Mouse (Mus musculus): ENCODE results near the gene Spns2. TPM values are rescaled to one million over a fixed set of nuclear protein-coding genes. Genes with fewer than 3 reads are reported as not detected.
"Not testable (repeated sequence)": the region's sequence is repeated elsewhere in the genome, so short reads cannot be mapped to it uniquely, and the experiment has no call there.

Gene Spns2
- total RNA-seq, 2 experiments from 2014 or later = 2.2 to 3.4 TPM

DNA sequence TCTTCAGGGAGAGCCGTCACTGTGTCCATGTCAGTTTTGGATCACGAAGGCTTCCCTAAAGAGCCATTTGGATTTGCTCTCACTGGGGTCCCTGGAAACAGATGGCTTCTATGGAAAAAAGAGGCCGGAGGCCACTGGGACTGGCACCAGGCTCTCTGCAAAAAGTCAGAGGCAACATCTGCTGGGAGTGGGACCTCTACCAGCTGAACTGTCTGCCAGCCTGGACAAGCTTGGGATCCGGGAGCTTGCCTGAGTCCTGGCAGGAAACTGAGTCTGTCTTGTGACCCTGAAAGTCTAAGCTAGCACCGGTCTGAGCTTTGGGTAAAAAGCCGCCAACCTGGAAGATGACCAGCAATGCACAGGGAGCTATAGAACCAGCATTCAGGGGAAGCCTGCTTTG lies 18.3 kb downstream of the Spns2 start:
- DNase-seq = no peak

DNA sequence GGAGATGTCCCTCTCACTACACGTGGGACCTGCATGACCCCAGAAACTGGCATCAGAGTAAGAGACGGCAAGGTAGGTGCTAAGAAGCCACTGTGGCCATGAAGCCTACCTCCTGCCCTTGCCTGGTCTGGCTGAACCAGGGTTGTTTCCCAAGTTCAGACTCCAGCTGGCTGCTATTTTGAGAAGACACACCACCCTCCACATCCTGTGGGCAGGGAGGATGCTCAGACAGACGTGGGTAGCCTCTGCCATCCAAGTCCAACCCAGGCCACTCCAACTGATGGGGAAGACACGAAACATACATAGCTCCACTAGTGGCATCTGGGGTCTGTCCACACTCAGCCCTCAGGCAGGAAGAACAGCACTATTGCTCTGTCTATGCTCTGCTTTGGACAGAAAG lies 19.7 kb downstream of the Spns2 start:
- DNase-seq = no peak

DNA sequence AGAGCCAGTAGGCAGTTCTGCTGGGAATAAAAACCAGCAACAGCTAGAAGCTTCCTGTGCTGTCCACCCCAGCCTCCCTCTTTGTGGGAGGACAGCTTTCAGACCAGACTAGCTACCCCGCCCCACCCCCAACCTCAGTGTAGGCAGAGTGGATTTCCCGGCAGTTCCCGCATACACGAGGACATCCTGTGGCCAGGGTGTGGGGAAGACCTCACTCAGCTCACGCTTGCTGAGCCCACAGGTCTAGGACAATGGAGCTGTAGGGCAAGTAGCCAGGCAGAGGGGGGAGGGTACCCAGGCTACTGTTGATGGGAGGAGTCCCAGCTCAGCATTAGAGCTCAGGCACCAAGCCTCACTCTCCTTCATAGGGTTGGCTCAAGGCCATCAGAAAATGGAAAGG lies 20.5 kb downstream of the Spns2 start:
- DNase-seq = peak; percentile 55 to 82

DNA sequence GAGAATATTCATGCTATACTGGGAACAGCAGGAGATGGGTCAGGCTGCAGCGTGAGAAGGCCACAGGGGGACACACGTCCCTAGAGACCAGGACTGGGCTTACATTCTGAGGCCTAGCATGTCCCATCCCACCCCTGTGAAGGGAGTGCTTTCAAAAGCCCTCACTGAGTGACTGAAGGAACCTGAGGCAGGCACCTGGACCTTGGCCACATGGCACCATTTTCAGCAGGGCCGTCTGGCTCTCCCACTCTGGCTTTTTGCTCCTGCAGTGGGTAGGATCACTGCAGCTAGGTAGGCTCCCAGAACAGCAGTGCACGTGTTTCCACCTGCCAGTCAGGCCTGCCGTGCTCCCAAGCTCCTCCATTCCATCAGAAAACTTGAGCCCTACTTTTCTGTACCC lies 21.2 kb downstream of the Spns2 start:
- DNase-seq = no peak

DNA sequence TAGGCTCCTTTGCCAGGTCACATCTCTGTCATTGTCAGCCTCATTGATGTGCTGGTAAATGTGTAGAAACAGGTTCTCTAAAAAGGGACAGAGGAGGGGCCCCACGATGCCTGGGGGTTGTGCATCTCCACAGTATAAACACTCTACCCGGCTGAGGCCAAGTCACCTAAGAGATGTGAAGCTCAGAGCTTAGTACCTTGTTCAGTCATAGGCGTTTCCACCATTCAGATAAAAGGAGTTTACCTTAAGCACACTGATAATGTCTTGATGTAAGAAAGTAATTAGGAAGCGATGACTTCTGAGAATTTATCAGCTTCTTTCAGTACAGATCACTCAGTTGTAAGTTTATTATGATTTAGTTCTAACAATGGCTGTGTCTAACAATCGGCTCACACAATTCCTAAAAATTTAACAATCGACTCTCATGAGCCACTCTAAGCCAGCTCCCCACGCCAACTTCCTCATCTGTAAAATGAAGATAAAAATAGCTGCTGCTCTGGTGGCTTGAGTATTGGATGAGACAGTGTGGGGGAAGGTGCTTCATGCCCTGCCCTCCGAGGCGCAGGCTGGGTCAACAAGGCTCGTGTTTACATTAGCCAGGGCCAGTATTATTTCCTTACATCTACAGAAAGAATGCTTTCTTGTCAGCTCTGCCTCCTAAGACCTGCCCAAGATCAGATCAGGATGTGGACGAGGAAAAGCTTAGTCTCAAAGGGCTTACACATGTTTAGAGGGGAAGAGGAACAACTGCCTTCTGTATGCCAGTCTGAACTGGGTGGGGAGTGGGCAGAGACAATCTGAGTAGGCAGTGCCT lies 22.8 kb downstream of the Spns2 start:
- no peak for DNase-seq

- no peak for DNase-seq
Observed at GRCm38 (mm10) chr11:72465978-72466693, 23.6 kb downstream of the Spns2 start.

GRCm38 (mm10) chr11:72464821-72465220 lies 24.9 kb downstream of the Spns2 start:
- no peak for DNase-seq

GRCm38 (mm10) chr11:72461500-72461981 lies 28.2 kb downstream of the Spns2 start:
- no peak for DNase-seq

DNA sequence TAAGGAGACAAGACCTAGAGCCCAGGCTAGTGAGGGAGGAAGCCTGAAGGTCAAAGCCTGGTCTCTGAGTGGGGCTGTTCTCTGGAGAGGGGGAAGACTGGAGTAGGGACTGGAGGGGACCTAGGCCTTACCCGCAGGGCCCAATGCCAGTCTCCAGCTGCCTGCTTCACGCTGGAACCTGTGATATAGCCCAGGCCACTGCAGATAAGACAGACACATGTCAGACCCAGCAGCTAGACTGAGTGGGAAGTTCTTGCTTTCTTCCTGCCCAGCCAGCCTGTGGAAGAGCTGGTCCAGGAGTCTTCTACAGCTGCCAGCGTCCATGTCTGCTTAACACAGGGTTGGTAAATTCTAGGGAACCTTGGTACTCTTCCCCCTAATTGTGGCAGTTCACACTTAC lies 31.2 kb downstream of the Spns2 start:
- DNase-seq = no peak

- DNase-seq = peak in 1 of 2 experiments; percentile 29
Observed at GRCm38 (mm10) chr11:72457995-72458496, 31.7 kb downstream of the Spns2 start.

DNA sequence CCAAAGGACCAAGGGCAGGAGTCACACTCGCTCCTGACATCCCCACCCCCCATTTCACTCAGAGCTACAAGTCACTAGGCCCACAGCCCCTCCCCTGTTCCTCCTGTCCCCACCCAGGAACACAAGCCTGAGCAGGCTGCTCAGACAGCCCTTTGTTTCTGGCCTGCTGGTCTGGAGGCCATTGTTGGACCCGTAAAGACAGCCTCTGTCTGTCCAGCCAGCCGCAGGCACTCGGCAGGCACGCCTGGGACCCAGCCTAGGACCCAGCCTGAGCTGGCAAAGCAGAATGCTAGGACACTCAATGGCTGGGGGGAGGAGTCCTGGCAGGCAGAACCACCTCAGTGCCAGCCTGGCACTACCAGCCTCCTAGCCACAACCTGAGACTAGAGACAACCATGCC lies 34.0 kb downstream of the Spns2 start:
- DNase-seq = no peak

DNA sequence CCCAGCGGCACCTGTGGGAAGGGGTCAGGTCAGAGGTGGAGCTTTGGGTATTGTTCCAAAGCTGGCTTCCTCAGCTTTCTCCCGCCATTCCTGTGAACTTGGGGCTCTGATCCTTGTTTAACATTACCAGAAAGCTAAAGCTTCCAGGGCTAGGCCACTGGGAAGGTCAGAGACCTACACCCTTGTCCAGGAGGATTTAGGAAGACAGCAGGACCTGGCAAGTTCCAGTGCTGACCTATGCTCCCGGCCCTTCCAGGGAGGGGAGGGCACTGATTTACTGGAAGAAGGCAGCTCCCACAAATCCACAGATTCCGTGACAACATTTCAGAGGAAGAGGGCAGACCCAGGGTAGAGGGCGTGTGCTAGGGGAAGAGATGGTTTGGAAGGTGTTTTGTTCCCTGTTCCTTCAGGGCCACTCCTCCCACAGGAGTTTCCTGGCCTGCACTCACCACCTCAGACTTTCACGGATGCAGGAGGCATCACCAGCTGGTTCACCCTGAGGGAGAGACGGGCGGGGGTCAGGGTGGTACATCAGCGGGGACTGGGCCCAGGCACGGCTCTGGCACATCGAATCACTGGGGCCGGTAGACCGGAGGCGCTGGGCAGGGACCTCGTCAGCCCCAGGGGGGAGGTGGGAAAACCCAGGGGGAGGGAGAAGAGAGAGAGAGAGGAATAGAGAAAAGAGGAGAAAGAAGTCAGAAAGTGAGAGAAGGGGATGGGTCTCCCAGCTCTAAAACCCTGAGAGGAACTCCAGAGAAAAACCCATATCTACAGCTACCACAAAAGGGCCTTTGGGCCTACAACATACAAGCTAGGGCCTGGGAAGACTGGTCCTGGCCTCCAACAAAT lies 36.4 kb downstream of the Spns2 start:
- DNase-seq = no peak

DNA sequence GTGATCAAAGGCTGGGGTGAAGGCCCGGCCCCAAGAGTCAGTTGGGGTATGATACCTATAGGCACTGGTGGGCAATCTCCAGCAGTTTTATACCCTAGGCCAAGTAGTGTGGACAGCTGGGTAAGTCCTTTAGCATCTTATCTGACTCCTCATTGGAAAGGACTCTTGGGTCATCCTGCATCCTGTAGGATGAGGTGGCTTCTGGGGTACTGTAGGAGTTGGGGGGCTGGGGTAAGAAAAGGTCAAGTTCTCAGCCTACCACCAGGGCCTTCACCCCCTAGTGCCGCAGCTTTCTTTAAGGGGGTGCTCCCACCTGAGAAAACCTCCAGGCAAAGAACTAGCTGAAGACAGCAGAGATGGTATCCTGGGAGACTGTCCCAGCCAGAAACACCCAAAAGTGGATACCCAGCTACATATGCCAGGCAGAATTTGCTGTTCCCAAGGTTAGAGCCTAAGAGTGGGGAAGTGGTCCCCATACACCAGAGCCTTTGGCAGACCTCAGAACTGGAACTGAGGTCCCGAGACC lies 37.5 kb downstream of the Spns2 start:
- no peak for DNase-seq

- DNase-seq = no peak
Observed at GRCm38 (mm10) chr11:72447475-72447874, 42.2 kb downstream of the Spns2 start.

DNA sequence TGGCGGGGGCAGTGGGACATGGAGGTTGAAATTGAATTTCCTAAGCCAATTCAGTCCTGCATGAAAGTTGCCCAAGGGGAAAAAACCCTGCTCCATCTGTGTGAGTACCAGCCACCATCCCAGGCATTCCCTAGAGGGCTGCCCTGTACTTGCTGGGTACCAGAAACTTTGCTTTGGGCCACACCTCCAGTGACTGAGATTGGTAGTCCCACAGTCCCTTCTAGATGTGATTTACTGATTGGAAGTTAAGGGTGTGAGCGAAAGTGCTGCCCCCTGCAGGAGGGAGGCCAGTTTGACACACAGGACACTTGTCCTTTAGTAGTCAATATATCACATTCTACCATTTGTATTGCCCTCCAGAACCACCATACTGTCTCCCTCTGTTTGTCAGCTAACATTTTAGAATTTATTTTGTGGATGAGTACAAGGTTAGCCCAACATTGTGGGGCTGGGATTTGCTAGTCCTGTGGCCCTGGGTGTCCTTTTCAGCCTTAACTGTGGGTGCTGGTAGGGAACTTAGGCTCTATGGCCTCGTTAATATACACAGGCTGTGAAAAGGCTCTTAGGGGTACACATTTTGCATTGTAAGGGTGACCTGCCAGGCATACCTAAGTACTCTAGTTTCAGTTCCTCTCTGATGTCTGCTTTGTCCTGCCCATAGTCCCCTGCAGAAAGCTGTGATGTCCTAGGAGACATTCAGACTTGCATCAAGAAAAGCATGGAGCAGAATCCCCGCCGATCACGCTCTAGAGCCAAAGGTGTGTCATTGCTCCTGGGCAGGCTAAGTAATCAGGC lies 43.2 kb downstream of the Spns2 start:
- peak; percentile 44 to 59 for DNase-seq

DNA sequence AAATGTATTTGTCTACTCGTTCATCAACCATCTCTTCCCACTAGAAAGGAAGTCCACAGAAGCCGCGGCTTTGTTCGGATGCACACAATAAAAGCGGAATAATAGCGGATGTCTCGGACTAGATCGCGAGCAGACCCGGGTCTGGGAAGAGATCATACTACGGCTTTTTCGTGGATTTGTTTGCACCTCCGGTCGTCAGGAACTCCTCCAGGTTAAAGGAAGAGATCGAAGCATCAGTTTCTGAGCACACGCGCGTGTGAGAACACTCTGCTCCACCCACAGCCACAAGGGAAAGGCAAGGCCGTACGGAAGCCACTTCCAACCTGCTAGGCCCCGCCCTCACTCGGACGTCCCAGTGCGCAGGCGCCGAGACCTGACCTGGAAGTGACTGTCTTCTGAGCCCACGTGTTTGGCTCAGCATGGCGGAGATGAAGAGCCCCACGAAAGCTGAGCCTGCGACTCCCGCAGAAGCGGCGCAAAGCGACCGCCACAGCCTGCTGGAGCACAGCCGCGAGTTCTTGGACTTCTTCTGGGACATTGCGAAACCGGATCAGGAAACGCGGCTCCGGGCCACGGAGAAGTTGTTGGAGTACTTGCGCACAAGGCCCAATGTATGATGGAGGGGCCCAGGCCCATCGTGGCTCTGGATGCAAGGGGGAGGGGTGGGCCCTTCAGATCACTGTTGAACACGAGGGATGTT lies 48.6 kb downstream of the Spns2 start, which contains the start of gene Mybbp1a:
TSS of gene Mybbp1a (plus strand) at position 391 of the 700 bp plus-strand sequence.
- peak; percentile 98 to 99 for DNase-seq

- DNase-seq = not testable (repeated sequence)
Observed at GRCm38 (mm10) chr11:72440597-72440964, 49.1 kb downstream of the Spns2 start.

GRCm38 (mm10) chr11:72438411-72438810 lies 51.3 kb downstream of the Spns2 start:
- no peak for DNase-seq

DNA sequence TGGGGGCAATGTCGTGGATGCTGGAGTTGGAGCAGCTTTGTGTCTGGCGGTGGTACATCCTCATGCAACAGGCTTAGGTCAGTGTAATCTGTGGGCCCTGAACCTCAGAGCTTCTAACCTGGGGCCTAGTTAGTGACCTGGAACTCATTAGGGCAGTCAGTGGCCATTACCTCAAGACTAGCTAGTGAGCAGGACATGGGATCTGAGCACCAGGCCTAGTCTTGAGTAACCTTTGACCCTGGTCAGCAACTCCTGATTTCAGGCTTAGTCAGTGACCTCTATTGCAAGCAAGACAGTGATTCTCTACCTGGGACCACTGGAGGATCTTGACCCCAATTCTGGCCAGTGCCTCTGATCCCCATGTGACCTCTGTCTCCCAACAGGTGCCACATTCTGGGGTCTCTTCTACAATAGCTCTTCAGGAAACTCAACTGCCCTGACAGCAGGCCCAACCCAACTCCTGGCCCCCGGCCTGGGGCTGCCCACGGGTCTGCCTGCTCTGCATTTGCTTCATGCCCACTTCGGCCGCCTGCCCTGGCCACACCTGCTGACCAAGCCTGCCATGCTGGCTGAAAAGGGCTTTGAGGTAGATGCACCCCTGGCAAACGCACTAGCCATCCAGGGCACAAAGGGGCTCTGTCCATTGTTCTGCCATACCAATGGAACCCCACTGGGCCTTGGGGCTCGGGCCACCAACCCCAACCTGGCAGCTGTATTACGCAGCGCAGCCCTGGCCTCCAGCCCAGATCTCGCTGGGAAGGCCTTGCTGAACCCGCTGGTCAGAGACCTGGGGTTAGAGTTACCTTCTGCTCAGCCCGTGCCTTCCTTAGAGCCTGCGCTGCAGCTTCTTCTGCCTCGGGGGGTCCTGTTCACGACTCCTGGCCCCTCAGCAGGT lies 52.7 kb downstream of the Spns2 start:
- DNase-seq = peak; percentile 76 to 79

Measured in adrenal gland, postnatal 36 days (tissue).